Mouse (Mus musculus): ENCODE results near the gene Gm6525. TPM values are rescaled to one million over a fixed set of nuclear protein-coding genes. Genes with fewer than 3 reads are reported as not detected.

The Gm6525 gene
- total and polyA plus RNA-seq, 2 experiments from 2014 or later: 0.22 to 0.38 TPM

DNA sequence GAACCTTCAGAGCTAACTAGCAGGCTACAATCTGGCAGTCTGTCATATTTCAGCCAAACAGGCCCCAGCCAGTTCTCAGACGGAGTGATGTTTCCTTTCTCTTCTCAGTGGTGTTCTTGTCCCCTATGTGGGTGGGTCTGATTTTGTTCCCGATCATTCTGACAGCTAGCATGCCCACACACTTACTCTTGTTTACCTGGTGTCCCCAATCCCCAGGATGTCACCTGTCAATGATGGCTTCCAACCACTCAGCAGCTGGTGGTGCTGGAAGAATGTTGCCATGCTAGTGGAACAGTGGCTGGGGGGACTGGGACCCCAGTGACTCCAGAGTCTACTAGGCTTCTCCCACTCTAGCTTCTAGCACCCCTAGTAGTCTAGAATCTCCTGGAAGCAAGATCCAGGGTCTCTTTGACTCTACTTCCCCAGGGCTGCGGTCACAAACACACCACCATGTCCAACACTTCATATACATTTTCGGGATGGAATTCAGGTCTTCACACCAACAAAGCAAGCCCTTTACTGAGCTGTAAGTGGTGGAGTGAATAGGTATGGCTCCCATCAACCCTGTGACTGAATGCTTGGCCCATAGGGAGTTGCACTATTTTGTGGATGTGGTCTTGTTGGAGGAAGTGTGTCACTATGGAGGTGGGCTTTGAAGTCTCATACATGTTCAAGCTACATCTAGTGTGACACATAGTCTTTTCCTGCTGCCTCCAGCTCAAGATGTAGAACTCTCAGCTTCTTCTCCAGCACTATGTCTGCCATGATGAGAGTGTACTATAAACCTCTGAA is 16.1 kb upstream of the Gm6525 start:
- Histone ChIP-seq H3K36me3 (replicated peaks; ENCODE audit: control insufficient read depth, insufficient read depth, low read length) (0 out of 2 replicates have a peak, but pooled peaks cover 4% of the 10 kb centered on the region), H3K9me3 (replicated peaks; ENCODE audit: control insufficient read depth, low read length) (no peaks in the 10 kb centered on the region), H3K4me1 (ENCODE audit: control insufficient read depth, insufficient read depth) (no peaks in the 10 kb centered on the region), H3K4me2 (ENCODE audit: low read depth, low read length) (no peak overlapping the region), H3K4me3 (ENCODE audit: low read depth, low read length) (no peak overlapping the region), H3K27ac (ENCODE audit: low read depth) (no peak overlapping the region), H3K27me3 (ENCODE audit: control insufficient read depth, insufficient read depth, low read length) (no peaks in the 10 kb centered on the region), H3K9ac (replicated peaks; ENCODE audit: low read depth, low read length) (no peak overlapping the region)
- ATAC-seq (ENCODE audit: insufficient read depth, low read depth): no peak
- no peak for TF ChIP-seq EP300 (IDR thresholded peaks at IDR 0.05; ENCODE audit: low read depth)
- no peak for TF ChIP-seq CTCF (IDR thresholded peaks at IDR 0.05; ENCODE audit: low read depth)
- no peak for DNase-seq (ENCODE audit: low spot score)
- 78% methylated on average over 4 of the region's 4 CpGs for WGBS

DNA sequence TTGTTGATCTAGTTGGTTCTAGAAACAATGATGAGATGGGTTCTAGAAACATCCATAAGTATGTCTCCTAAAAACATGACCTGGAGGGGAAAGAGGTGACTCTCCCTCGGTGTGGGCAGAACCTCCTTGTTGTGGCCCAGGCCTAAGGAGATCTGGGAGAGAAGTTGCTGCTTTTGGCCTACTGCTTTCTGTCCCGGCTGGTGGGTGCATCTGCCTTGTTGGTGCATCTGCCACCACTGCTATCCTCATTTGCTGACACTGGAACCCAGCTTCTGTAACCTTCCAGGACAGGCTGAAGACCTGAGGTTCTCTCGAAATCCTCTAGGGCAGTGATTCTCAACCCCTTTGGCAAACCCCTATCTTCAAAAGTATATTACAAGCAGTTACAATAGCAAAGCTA is 8.5 kb upstream of the Gm6525 start:
- 86% methylated on average over 3 of the region's 3 CpGs for WGBS
- no peak for ATAC-seq (ENCODE audit: insufficient read depth, low read depth)
- no peak overlapping the region for H3K4me2 ChIP-seq (ENCODE audit: low read depth, low read length)
- H3K27ac ChIP-seq (ENCODE audit: low read depth): no peak overlapping the region
- H3K9ac ChIP-seq (replicated peaks; ENCODE audit: low read depth, low read length): no peak overlapping the region
- no peaks in the 10 kb centered on the region for H3K9me3 ChIP-seq (replicated peaks; ENCODE audit: control insufficient read depth, low read length)
- H3K27me3 ChIP-seq (ENCODE audit: control insufficient read depth, insufficient read depth, low read length): no peaks in the 10 kb centered on the region
- H3K4me3 ChIP-seq (ENCODE audit: low read depth, low read length): no peak overlapping the region
- TF ChIP-seq CTCF (IDR thresholded peaks at IDR 0.05; ENCODE audit: low read depth) (no peak), EP300 (IDR thresholded peaks at IDR 0.05; ENCODE audit: low read depth) (no peak)
- H3K36me3 ChIP-seq (replicated peaks; ENCODE audit: control insufficient read depth, insufficient read depth, low read length): peaks cover 36% of the 10 kb centered on the region
- no peaks in the 10 kb centered on the region for H3K4me1 ChIP-seq (ENCODE audit: control insufficient read depth, insufficient read depth)
- no peak for DNase-seq (ENCODE audit: low spot score)

DNA sequence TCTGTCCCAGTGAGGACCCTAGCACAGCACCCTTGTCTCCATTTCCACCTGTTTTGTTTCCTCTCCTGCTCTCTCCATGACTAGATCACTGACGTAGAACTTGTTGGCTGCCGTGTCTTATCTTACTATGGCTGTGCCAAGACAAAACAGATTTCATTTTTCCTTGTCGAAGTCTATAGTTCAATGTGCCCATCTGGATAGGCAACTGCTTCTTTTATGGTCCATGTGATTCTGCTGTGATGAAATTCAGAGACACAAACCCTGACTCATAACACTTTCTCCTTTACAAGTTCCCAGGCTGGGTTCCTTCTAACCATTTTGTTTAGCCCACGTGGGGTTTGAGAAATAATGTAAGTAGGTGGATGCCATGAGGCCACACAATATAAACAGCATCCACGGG is 7.8 kb upstream of the Gm6525 start:
- no peak for TF ChIP-seq EP300 (IDR thresholded peaks at IDR 0.05; ENCODE audit: low read depth)
- TF ChIP-seq CTCF (IDR thresholded peaks at IDR 0.05; ENCODE audit: low read depth): no peak
- Histone ChIP-seq H3K4me1 (ENCODE audit: control insufficient read depth, insufficient read depth) (no peaks in the 10 kb centered on the region), H3K4me2 (ENCODE audit: low read depth, low read length) (no peak overlapping the region), H3K9ac (replicated peaks; ENCODE audit: low read depth, low read length) (no peak overlapping the region), H3K4me3 (ENCODE audit: low read depth, low read length) (no peak overlapping the region), H3K27ac (ENCODE audit: low read depth) (no peak overlapping the region), H3K9me3 (replicated peaks; ENCODE audit: control insufficient read depth, low read length) (no peaks in the 10 kb centered on the region), H3K36me3 (replicated peaks; ENCODE audit: control insufficient read depth, insufficient read depth, low read length) (peaks cover 36% of the 10 kb centered on the region), H3K27me3 (ENCODE audit: control insufficient read depth, insufficient read depth, low read length) (no peaks in the 10 kb centered on the region)
- no peak for DNase-seq (ENCODE audit: low spot score)
- ATAC-seq (ENCODE audit: insufficient read depth, low read depth): no peak
- WGBS: 74% methylated on average over 5 of the region's 5 CpGs

DNA sequence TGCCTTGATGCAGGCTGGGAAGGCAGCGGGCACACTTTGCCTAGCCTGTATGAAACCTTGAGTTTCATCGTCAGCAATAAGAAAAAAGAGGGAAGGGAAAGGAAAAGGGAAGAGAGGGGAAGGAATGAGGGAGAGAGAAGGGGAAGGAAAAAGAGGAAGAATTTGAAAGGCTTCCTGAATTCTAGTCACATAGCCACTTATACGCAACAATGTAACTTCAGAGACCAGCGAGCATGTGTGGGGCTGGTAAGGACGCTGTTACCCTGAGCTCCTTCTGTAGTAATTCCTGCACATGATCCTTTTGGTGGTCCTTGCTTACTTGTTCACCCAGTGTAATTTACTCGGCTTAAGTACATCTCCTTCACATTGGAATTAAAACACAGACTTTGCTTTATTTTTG is 5.0 kb upstream of the Gm6525 start:
- ATAC-seq (ENCODE audit: insufficient read depth, low read depth) (no peak), DNase-seq (ENCODE audit: low spot score) (no peak)
- Histone ChIP-seq H3K36me3 (replicated peaks; ENCODE audit: control insufficient read depth, insufficient read depth, low read length) (peaks cover 46% of the 10 kb centered on the region), H3K27me3 (ENCODE audit: control insufficient read depth, insufficient read depth, low read length) (no peaks in the 10 kb centered on the region), H3K4me3 (ENCODE audit: low read depth, low read length) (no peak overlapping the region), H3K4me2 (ENCODE audit: low read depth, low read length) (no peak overlapping the region), H3K4me1 (ENCODE audit: control insufficient read depth, insufficient read depth) (no peaks in the 10 kb centered on the region), H3K9me3 (replicated peaks; ENCODE audit: control insufficient read depth, low read length) (no peaks in the 10 kb centered on the region), H3K27ac (ENCODE audit: low read depth) (no peak overlapping the region), H3K9ac (replicated peaks; ENCODE audit: low read depth, low read length) (no peak overlapping the region)
- 85% methylated on average over 6 of the region's 6 CpGs for WGBS
- TF ChIP-seq CTCF (IDR thresholded peaks at IDR 0.05; ENCODE audit: low read depth) (no peak), EP300 (IDR thresholded peaks at IDR 0.05; ENCODE audit: low read depth) (no peak)

DNA sequence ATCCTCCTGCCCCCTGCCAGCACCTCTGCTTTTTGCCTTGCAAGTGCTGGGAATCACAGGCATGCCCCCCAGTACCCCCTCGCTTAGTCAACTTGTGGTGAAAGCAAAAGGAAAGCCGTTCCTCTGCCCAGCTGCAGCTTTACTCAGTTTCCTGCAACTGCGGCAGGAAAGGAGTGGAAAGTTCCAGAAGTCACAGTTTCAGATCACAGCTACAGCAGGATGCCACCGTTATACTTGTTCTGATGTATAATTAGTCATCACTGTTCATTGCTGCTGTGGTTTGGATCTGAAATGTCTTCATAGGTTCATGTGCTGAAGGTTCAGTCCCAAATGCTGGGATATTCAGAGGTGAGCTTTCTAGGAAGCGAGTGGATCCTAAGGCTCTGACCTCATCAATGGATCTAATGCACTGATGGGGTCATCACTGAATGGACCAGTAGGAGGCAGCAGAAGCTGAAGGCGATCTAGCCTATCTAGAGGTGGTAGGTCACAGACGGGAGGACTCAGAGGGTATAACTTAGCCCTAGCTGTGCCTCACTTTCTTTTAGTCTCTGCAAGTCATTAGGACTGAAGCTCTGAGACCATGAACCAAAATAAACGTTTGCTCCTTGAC is 4.4 kb upstream of the Gm6525 start:
- Histone ChIP-seq H3K36me3 (replicated peaks; ENCODE audit: control insufficient read depth, insufficient read depth, low read length) (peaks cover 41% of the 10 kb centered on the region), H3K27me3 (ENCODE audit: control insufficient read depth, insufficient read depth, low read length) (no peaks in the 10 kb centered on the region), H3K9ac (replicated peaks; ENCODE audit: low read depth, low read length) (no peak overlapping the region), H3K4me2 (ENCODE audit: low read depth, low read length) (no peak overlapping the region), H3K9me3 (replicated peaks; ENCODE audit: control insufficient read depth, low read length) (no peaks in the 10 kb centered on the region), H3K27ac (ENCODE audit: low read depth) (no peak overlapping the region), H3K4me1 (ENCODE audit: control insufficient read depth, insufficient read depth) (no peaks in the 10 kb centered on the region), H3K4me3 (ENCODE audit: low read depth, low read length) (no peak overlapping the region)
- 66% methylated on average over 8 of the region's 8 CpGs for WGBS
- TF ChIP-seq EP300 (IDR thresholded peaks at IDR 0.05; ENCODE audit: low read depth) (no peak), CTCF (IDR thresholded peaks at IDR 0.05; ENCODE audit: low read depth) (peak; percentile 10; the same call in 1 of the 2 replicates)
- no peak for DNase-seq (ENCODE audit: low spot score)
- ATAC-seq (ENCODE audit: insufficient read depth, low read depth): no peak
